Mouse (Mus musculus): ENCODE measurements around the gene Csf3r. TPM values are rescaled to one million over a fixed set of nuclear protein-coding genes. Genes with fewer than 3 reads are reported as not detected.
"Not testable (repeated sequence)": the region's sequence is repeated elsewhere in the genome, so short reads cannot be mapped to it uniquely, and the experiment has no call there.

Csf3r gene
- 0.62 and 0.69 TPM in 2 replicates for polyA plus RNA-seq (2015; fragmentation: Nextera tagmentation; extraction: Ambion mirVana)

- Histone ChIP-seq H3K9ac (no peak within 1 kb of the TSS), H3K9me3 (no peaks in the 10 kb centered on the region), H3K4me1 (no peaks in the 10 kb centered on the region), H3K36me3 (no peaks in the 10 kb centered on the region), H3K4me2 (no peak within 1 kb of the TSS), H3K27me3 (no peaks in the 10 kb centered on the region), H3K27ac (no peak within 1 kb of the TSS), H3K4me3 (no peak within 1 kb of the TSS)
- 47% methylated on average over 16 of the region's 16 CpGs for WGBS
- no peak for ATAC-seq (ENCODE audit: insufficient number of reproducible peaks, insufficient read depth, low FRiP score, low TSS enrichment, low read depth)
Observed at GRCm38 (mm10) chr4:126024303-126024900, at the start of gene Csf3r. Gene Csf3r (plus strand): TSS chr4:126024550.

- 69% methylated on average over 9 of the region's 9 CpGs for WGBS
Observed at GRCm38 (mm10) chr4:125977768-125978167, 46.6 kb upstream of the Csf3r start.

GRCm38 (mm10) chr4:125983279-125983678 is 41.1 kb upstream of the Csf3r start:
- peaks cover 5% of the 10 kb centered on the region for H3K4me1 ChIP-seq
- H3K4me2 ChIP-seq: no peak overlapping the region
- no peak overlapping the region for H3K27ac ChIP-seq
- no peak for ATAC-seq (ENCODE audit: insufficient number of reproducible peaks, insufficient read depth, low FRiP score, low TSS enrichment, low read depth)
- H3K36me3 ChIP-seq: no peaks in the 10 kb centered on the region
- no peaks in the 10 kb centered on the region for H3K9me3 ChIP-seq
- WGBS: 74% methylated on average over 8 of the region's 8 CpGs
- H3K4me3 ChIP-seq: no peak overlapping the region
- H3K27me3 ChIP-seq: no peaks in the 10 kb centered on the region
- no peak overlapping the region for H3K9ac ChIP-seq

More at GRCm38 (mm10) chr4:125977768-125978167, 46.6 kb upstream of the Csf3r start:
- no peak overlapping the region for H3K9ac ChIP-seq
- no peaks in the 10 kb centered on the region for H3K36me3 ChIP-seq
- H3K4me1 ChIP-seq: no peaks in the 10 kb centered on the region
- H3K4me3 ChIP-seq: no peak overlapping the region
- H3K4me2 ChIP-seq: no peak overlapping the region
- no peak for ATAC-seq (ENCODE audit: insufficient number of reproducible peaks, insufficient read depth, low FRiP score, low TSS enrichment, low read depth)
- no peaks in the 10 kb centered on the region for H3K9me3 ChIP-seq
- H3K27me3 ChIP-seq: no peaks in the 10 kb centered on the region
- no peak overlapping the region for H3K27ac ChIP-seq

DNA sequence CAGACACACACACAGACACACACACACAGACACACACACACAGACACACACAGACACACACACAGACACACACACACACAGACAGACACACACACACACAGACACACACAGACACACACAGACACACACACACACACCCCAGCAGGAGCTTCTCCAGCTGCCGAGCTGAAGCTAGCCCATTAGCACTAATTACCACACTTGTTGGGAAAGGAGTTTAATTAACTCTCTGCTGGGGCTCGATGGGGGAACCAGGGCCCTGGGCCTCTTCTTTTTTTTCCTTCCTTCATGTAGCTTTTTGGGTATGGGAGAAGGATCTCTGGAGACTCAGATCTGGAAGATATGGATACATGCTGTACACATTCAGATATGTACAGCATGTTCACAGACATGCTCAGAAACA is 38.6 kb upstream of the Csf3r start:
- not testable (repeated sequence) for ATAC-seq (ENCODE audit: insufficient number of reproducible peaks, insufficient read depth, low FRiP score, low TSS enrichment, low read depth); H3K9me3 ChIP-seq; H3K4me3 ChIP-seq; H3K36me3 ChIP-seq; H3K4me2 ChIP-seq; H3K27ac ChIP-seq; H3K4me1 ChIP-seq; H3K9ac ChIP-seq; H3K27me3 ChIP-seq
- 24% methylated on average over 2 of the region's 2 CpGs for WGBS

GRCm38 (mm10) chr4:125987071-125987470 is 37.3 kb upstream of the Csf3r start:
- no peak overlapping the region for H3K4me2 ChIP-seq
- no peak for ATAC-seq (ENCODE audit: insufficient number of reproducible peaks, insufficient read depth, low FRiP score, low TSS enrichment, low read depth)
- no peaks in the 10 kb centered on the region for H3K9me3 ChIP-seq
- no peak overlapping the region for H3K4me3 ChIP-seq
- 55% methylated on average over 3 of the region's 3 CpGs for WGBS
- no peak overlapping the region for H3K27ac ChIP-seq
- H3K4me1 ChIP-seq: peaks cover 5% of the 10 kb centered on the region
- H3K36me3 ChIP-seq: no peaks in the 10 kb centered on the region
- peaks cover 11% of the 10 kb centered on the region for H3K27me3 ChIP-seq
- H3K9ac ChIP-seq: no peak overlapping the region

DNA sequence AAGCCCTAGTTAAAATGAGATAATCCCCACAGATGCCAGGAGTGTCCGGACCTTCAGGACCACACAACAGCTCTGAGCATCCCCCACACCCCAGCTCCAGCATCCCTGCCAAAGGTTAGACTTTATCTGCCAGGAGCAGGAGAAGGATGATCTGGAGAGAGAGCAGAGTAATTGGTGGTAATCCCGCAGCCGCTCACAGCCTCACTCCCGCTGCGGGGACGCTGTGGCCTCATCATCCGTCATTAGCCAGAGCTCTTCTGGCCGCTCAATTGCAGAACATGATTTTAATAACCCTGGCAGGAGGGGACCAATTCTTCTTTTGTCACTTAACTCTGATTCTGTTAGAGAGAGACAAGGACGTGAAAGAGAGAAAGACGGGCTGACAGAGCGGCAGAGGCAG is 35.3 kb upstream of the Csf3r start:
- Histone ChIP-seq H3K36me3 (no peaks in the 10 kb centered on the region), H3K4me2 (no peak overlapping the region), H3K4me1 (peaks cover 5% of the 10 kb centered on the region), H3K27ac (no peak overlapping the region), H3K9ac (no peak overlapping the region), H3K27me3 (peaks cover 11% of the 10 kb centered on the region), H3K9me3 (no peaks in the 10 kb centered on the region), H3K4me3 (no peak overlapping the region)
- WGBS: 63% methylated on average over 11 of the region's 11 CpGs
- no peak for ATAC-seq (ENCODE audit: insufficient number of reproducible peaks, insufficient read depth, low FRiP score, low TSS enrichment, low read depth)

- Histone ChIP-seq H3K27me3 (peaks cover 11% of the 10 kb centered on the region), H3K4me3 (no peak overlapping the region), H3K27ac (no peak overlapping the region), H3K4me2 (no peak overlapping the region), H3K9ac (no peak overlapping the region), H3K9me3 (no peaks in the 10 kb centered on the region), H3K36me3 (no peaks in the 10 kb centered on the region), H3K4me1 (peaks cover 5% of the 10 kb centered on the region)
- WGBS: 10% methylated on average over 5 of the region's 7 CpGs
- no peak for ATAC-seq (ENCODE audit: insufficient number of reproducible peaks, insufficient read depth, low FRiP score, low TSS enrichment, low read depth)
Observed at GRCm38 (mm10) chr4:125990143-125990542, 34.2 kb upstream of the Csf3r start.

DNA sequence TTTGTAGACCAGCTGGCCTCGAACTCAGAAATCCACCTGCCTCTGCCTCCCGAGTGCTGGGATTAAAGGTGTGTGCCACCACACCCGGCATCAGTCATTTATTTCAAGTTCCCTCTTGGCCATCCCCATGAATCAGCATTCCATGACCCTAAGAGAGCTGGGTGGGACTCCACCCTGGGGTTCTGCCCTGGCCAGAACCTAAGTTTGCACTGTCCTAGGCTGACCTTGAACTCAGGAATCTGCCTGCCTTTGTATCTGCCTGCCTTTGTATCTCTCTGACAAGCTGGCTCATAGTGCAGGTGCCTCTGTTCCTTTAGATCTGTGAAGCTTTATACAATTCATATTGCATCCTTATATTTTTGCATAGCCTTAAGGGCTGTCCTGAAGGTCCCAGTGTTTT is 32.1 kb upstream of the Csf3r start:
- H3K4me2 ChIP-seq: no peak overlapping the region
- H3K9ac ChIP-seq: no peak overlapping the region
- WGBS: 68% methylated on average over 3 of the region's 3 CpGs

DNA sequence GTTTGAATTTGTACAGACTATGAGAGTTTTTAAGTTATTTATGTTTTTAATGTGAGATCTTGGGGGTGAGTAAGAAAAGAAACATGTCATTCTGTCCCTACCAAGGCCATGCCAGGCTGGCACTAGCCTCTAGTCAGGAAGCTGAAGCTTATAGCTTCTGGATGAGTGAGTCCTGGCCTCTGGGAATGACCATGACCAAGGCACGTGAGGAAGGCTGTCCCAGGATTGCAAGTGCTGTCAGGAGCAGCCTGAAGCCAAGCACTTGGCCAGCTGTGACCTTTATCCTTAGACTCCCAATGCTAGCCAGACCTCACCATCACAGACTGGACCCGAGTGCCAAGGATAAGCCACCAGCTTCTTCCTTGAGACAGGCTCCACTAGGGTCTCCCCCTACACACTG is 31.4 kb upstream of the Csf3r start:
- no peaks in the 10 kb centered on the region for H3K36me3 ChIP-seq
- peaks cover 5% of the 10 kb centered on the region for H3K9me3 ChIP-seq
- H3K4me2 ChIP-seq: no peak overlapping the region
- H3K27ac ChIP-seq: no peak overlapping the region
- H3K27me3 ChIP-seq: peaks cover 11% of the 10 kb centered on the region
- H3K4me3 ChIP-seq: no peak overlapping the region
- H3K4me1 ChIP-seq: no peaks in the 10 kb centered on the region; the same call in 1 of the 2 replicates
- ATAC-seq (ENCODE audit: insufficient number of reproducible peaks, insufficient read depth, low FRiP score, low TSS enrichment, low read depth): no peak
- no peak overlapping the region for H3K9ac ChIP-seq
- WGBS: 55% methylated on average over 2 of the region's 2 CpGs

More for the DNA sequence above, 32.1 kb upstream of the Csf3r start:
- Histone ChIP-seq H3K36me3 (no peaks in the 10 kb centered on the region), H3K27me3 (peaks cover 11% of the 10 kb centered on the region), H3K4me3 (no peak overlapping the region), H3K27ac (no peak overlapping the region), H3K4me1 (peaks cover 5% of the 10 kb centered on the region), H3K9me3 (peaks cover under 1% of the 10 kb centered on the region; the same call in 1 of the 2 replicates)
- ATAC-seq (ENCODE audit: insufficient number of reproducible peaks, insufficient read depth, low FRiP score, low TSS enrichment, low read depth): no peak

- WGBS: 8% methylated on average over 4 of the region's 4 CpGs
Observed at GRCm38 (mm10) chr4:125996576-125996975, 27.8 kb upstream of the Csf3r start.

GRCm38 (mm10) chr4:125997826-125998225 is 26.5 kb upstream of the Csf3r start:
- H3K4me1 ChIP-seq: no peaks in the 10 kb centered on the region
- no peak overlapping the region for H3K4me2 ChIP-seq
- H3K9ac ChIP-seq: no peak overlapping the region
- no peak for ATAC-seq (ENCODE audit: insufficient number of reproducible peaks, insufficient read depth, low FRiP score, low TSS enrichment, low read depth)
- H3K4me3 ChIP-seq: no peak overlapping the region
- no peak overlapping the region for H3K27ac ChIP-seq
- H3K27me3 ChIP-seq: no peaks in the 10 kb centered on the region
- 88% methylated on average over 2 of the region's 2 CpGs for WGBS
- peaks cover 15% of the 10 kb centered on the region for H3K9me3 ChIP-seq
- H3K36me3 ChIP-seq: no peaks in the 10 kb centered on the region

More at GRCm38 (mm10) chr4:125996576-125996975, 27.8 kb upstream of the Csf3r start:
- Histone ChIP-seq H3K27me3 (no peaks in the 10 kb centered on the region), H3K9me3 (peaks cover 15% of the 10 kb centered on the region), H3K27ac (no peak overlapping the region), H3K9ac (no peak overlapping the region), H3K4me2 (no peak overlapping the region), H3K4me3 (no peak overlapping the region), H3K36me3 (no peaks in the 10 kb centered on the region), H3K4me1 (no peaks in the 10 kb centered on the region)
- no peak for ATAC-seq (ENCODE audit: insufficient number of reproducible peaks, insufficient read depth, low FRiP score, low TSS enrichment, low read depth)

DNA sequence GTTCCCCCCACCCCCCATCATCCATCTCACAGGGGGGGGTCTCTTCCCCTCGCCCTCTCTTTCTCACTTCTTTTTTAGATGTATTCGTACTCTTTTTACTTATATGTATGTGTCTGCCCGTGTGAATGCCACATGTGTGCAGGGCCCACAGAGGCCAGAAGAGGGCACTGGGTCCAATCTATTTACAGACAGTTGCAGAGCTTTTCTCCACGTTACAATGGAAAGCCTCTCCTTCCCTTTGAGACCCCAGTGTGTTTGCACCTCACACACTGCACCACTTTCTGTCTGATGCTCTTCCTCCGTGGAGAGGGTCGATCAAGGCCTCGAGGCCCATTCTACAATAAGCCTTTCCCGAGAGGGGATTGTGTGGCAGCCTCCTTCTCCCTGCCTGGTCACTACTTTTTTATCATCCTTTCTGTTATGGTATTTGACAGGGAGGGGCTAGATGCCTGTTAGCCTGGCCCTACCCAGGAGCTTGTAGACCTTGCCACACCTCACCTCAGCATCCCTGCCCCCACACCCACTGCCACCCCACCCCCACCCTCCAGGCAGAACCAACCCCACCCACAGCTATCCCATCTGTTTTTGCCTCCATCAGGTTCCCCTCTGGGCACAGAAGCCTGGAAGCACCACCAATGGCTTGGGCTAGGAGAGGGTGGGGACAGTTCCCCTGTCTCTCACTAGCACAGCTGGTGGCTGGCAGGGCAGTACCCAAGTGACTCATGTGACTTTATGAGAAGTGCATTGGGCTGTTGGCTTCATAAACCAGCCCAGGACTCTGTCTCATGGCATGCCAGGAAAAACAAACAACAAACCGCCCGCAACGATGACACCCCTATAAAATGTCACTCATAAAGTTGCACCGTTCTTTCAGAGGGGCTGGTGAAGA is 22.8 kb upstream of the Csf3r start:
- H3K27ac ChIP-seq: no peak overlapping the region
- H3K9ac ChIP-seq: no peak overlapping the region
- peaks cover 15% of the 10 kb centered on the region for H3K9me3 ChIP-seq
- H3K4me2 ChIP-seq: no peak overlapping the region
- H3K4me3 ChIP-seq: no peak overlapping the region
- H3K27me3 ChIP-seq: no peaks in the 10 kb centered on the region
- no peak for ATAC-seq (ENCODE audit: insufficient number of reproducible peaks, insufficient read depth, low FRiP score, low TSS enrichment, low read depth)
- 81% methylated on average over 12 of the region's 12 CpGs for WGBS
- H3K36me3 ChIP-seq: no peaks in the 10 kb centered on the region
- no peaks in the 10 kb centered on the region for H3K4me1 ChIP-seq

All from embryonic facial prominence, embryonic 13.5 days (tissue).